ENCODE assay signal across 9 mouse cellular contexts in the genomic region with DNA sequence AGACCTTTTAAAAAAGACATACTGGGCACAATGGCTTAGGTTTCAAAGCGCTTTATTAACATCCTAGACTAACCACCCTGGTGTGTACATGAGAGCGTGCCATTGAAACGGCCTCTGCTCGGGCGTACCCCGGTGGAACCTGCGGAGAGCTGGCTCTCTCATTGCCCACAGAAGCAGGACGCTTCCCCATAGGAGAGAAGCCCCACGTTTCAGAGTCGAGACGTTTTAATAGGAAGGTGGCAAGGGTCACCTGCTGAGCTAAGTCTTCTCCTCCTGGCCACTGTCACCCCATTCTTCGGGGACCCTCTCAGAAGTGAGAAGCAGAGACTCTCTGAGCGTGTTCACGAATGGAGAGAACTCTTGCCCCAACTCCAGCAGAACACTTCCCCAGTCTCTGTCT.
A peak's percentile ranks its signal among the peaks of the same experiment; 100 is the strongest.
DNase-seq lines count a peak whose midpoint lies in the region; ATAC-seq and TF ChIP-seq lines count a peak whose summit lies in the region.
"Had no signal": no experiment of that assay in that cellular context is flagged by ENCODE, and none has a peak within 500 bp of the region (broad histone marks: within the 10 kb centered on the region; RNA-seq: fewer than 3 reads in every experiment).

No protein-coding gene starts in this region.

- H3K36me3 ChIP-seq in lung, embryonic 14.5 days (ENCODE audit: insufficient read depth) = no peaks in the 10 kb centered on the region
- peaks cover 10% of the 10 kb centered on the region; the same call in 1 of the 2 replicates for H3K36me3 ChIP-seq in heart, embryonic 14.5 days (ENCODE audit: control insufficient read depth, insufficient read depth, low read length)
- no peaks in the 10 kb centered on the region for H3K36me3 ChIP-seq in limb, embryonic 11.5 days (ENCODE audit: control insufficient read depth, insufficient read depth, low read length)
- peaks cover 10% of the 10 kb centered on the region; the same call in 1 of the 2 replicates for H3K36me3 ChIP-seq in neural tube, embryonic 13.5 days

- peak; percentile 11 for DNase-seq in lung, embryonic 14.5 days
- no peak for DNase-seq in lung, postnatal 25 days (ENCODE audit: low spot score)
- peak; percentile 33 for DNase-seq in limb, embryonic 11.5 days (ENCODE audit: low spot score)
- DNase-seq in adipocyte (ENCODE audit: low spot score) = no peak
- DNase-seq in lung, adult 2 months = no peak
- DNase-seq in layer of hippocampus, postnatal 10 days (ENCODE audit: low spot score in 2 of 2) = no peak

- WGBS in lung, embryonic 14.5 days = 3% methylated on average over 14 of the region's 14 CpGs
- 5% methylated on average over 14 of the region's 14 CpGs for WGBS in heart, embryonic 14.5 days
- WGBS in limb, embryonic 11.5 days = 2% methylated on average over 14 of the region's 14 CpGs
- 3% methylated on average over 14 of the region's 14 CpGs for WGBS in neural tube, embryonic 13.5 days
- 5% methylated on average over 14 of the region's 14 CpGs for WGBS in lung, adult 2 months

- 0 out of 2 replicates have a peak, but pooled peaks cover 3% of the 10 kb centered on the region for H3K27me3 ChIP-seq in lung, embryonic 14.5 days (ENCODE audit: insufficient read depth, low read length)
- H3K27me3 ChIP-seq in heart, embryonic 14.5 days (ENCODE audit: control insufficient read depth, insufficient read depth, low read length) = no peaks in the 10 kb centered on the region
- no peaks in the 10 kb centered on the region for H3K27me3 ChIP-seq in limb, embryonic 11.5 days (ENCODE audit: control insufficient read depth, insufficient read depth, low read length)
- no peaks in the 10 kb centered on the region for H3K27me3 ChIP-seq in neural tube, embryonic 13.5 days
- H3K27me3 ChIP-seq: Patski had no signal

- TF ChIP-seq POLR2A in lung, adult 2 months (IDR thresholded peaks at IDR 0.05; ENCODE audit: borderline replicate concordance, extremely low read depth, low read depth, low read length) = no peak

- H3K27ac ChIP-seq in lung, embryonic 14.5 days (ENCODE audit: low read depth) = peak overlapping the region; percentile 92
- H3K27ac ChIP-seq in heart, embryonic 14.5 days (replicated peaks in 1 of 2; ENCODE audit: control insufficient read depth in 1 of 2, insufficient read depth in 1 of 2, low read depth in 2 of 2, low read length in 2 of 2) = peak overlapping the region; percentile 74
- no peak overlapping the region for H3K27ac ChIP-seq in limb, embryonic 11.5 days (replicated peaks; ENCODE audit: low read depth, low read length)
- no peak overlapping the region for H3K27ac ChIP-seq in neural tube, embryonic 13.5 days (replicated peaks)

- TF ChIP-seq CTCF in lung, embryonic 14.5 days (IDR thresholded peaks at IDR 0.05; ENCODE audit: low read depth) = no peak
- TF ChIP-seq CTCF in lung, adult 2 months (IDR thresholded peaks at IDR 0.05; ENCODE audit: insufficient read depth, low read length) = no peak

- H3K4me1 ChIP-seq in lung, embryonic 14.5 days (ENCODE audit: insufficient read depth) = peaks cover 7% of the 10 kb centered on the region
- peaks cover 21 to 41% of the 10 kb centered on the region in 2 experiments for H3K4me1 ChIP-seq in heart, embryonic 14.5 days (ENCODE audit: control insufficient read depth in 2 of 2, insufficient read depth in 2 of 2, low read length in 2 of 2)
- H3K4me1 ChIP-seq in limb, embryonic 11.5 days (ENCODE audit: control insufficient read depth, insufficient read depth, low read length) = peaks cover 15% of the 10 kb centered on the region
- H3K4me1 ChIP-seq in neural tube, embryonic 13.5 days (replicated peaks) = peaks cover 52% of the 10 kb centered on the region
- peaks cover 14% of the 10 kb centered on the region for H3K4me1 ChIP-seq in lung, adult 2 months (ENCODE audit: control insufficient read depth, insufficient read depth, low read length)

- 0 out of 2 replicates have a peak overlapping the region, but pooled peaks have one; percentile 7 for H3K9ac ChIP-seq in lung, embryonic 14.5 days
- H3K9ac ChIP-seq in heart, embryonic 14.5 days (ENCODE audit: low read length) = peak overlapping the region; percentile 64
- no peak overlapping the region for H3K9ac ChIP-seq in limb, embryonic 11.5 days (ENCODE audit: low read length)
- H3K9ac ChIP-seq in neural tube, embryonic 13.5 days = 0 out of 2 replicates have a peak overlapping the region, but pooled peaks have one; percentile 14

- peak overlapping the region; percentile 27 for H3K4me3 ChIP-seq in lung, embryonic 14.5 days (ENCODE audit: low read depth, low read length)
- H3K4me3 ChIP-seq in heart, embryonic 14.5 days (ENCODE audit: control insufficient read depth in 1 of 2, insufficient read depth in 1 of 2, low read depth in 1 of 2, low read length in 2 of 2) = peak overlapping the region; percentile 39 to 43
- H3K4me3 ChIP-seq in limb, embryonic 11.5 days (ENCODE audit: low read depth, low read length) = peak overlapping the region; percentile 33; the same call in 1 of the 2 replicates
- no peak overlapping the region for H3K4me3 ChIP-seq in neural tube, embryonic 13.5 days
- H3K4me3 ChIP-seq in lung, adult 2 months (replicated peaks; ENCODE audit: extremely low read depth, low read depth, low read length) = no peak overlapping the region

- H3K9me3 ChIP-seq in lung, embryonic 14.5 days (ENCODE audit: low read depth, low read length) = no peaks in the 10 kb centered on the region
- no peaks in the 10 kb centered on the region for H3K9me3 ChIP-seq in heart, embryonic 14.5 days (ENCODE audit: control insufficient read depth, low read length)
- H3K9me3 ChIP-seq in limb, embryonic 11.5 days (ENCODE audit: control insufficient read depth, low read length) = no peaks in the 10 kb centered on the region
- H3K9me3 ChIP-seq in neural tube, embryonic 13.5 days = no peaks in the 10 kb centered on the region

- ATAC-seq in lung, embryonic 14.5 days (ENCODE audit: insufficient read depth) = peak; percentile 23; the same call in 1 of the 2 replicates
- 0 out of 2 replicates have a peak, but pooled peaks have one; percentile 10 for ATAC-seq in heart, embryonic 14.5 days (ENCODE audit: insufficient number of reproducible peaks, insufficient read depth, low FRiP score, low read depth)
- ATAC-seq in limb, embryonic 11.5 days (ENCODE audit: insufficient number of reproducible peaks, low FRiP score, low TSS enrichment, low read depth) = no peak
- 0 out of 2 replicates have a peak, but pooled peaks have one; percentile 40 for ATAC-seq in neural tube, embryonic 13.5 days (ENCODE audit: low read depth)

- H3K4me2 ChIP-seq in lung, embryonic 14.5 days = peak overlapping the region; percentile 62
- peak overlapping the region; percentile 78 for H3K4me2 ChIP-seq in heart, embryonic 14.5 days (ENCODE audit: low read length)
- H3K4me2 ChIP-seq in limb, embryonic 11.5 days (ENCODE audit: low read depth, severe bottlenecking) = peak overlapping the region; percentile 69
- H3K4me2 ChIP-seq in neural tube, embryonic 13.5 days = peak overlapping the region; percentile 50

Comparison
In these comparisons a context has a peak if more than half of its experiments do, and no peak if none do; other contexts are left out.
1. DNase-seq: peak in lung, embryonic 14.5 days (single experiment) and limb, embryonic 11.5 days (single experiment); none in lung, postnatal 25 days (single experiment), adipocyte (single experiment), lung, adult 2 months (single experiment) and layer of hippocampus, postnatal 10 days (0 of 2).
2. H3K4me3 ChIP-seq: peak in lung, embryonic 14.5 days (single experiment), heart, embryonic 14.5 days (2 of 2) and limb, embryonic 11.5 days (single experiment); none in neural tube, embryonic 13.5 days (single experiment) and lung, adult 2 months (single experiment).
3. H3K27ac ChIP-seq: peak in lung, embryonic 14.5 days (single experiment) and heart, embryonic 14.5 days (2 of 2); none in limb, embryonic 11.5 days (single experiment) and neural tube, embryonic 13.5 days (single experiment).
4. Peak in every context shown above with its lines, with median percentiles within 50 percentile points of each other: H3K4me2 ChIP-seq.